Mouse (Mus musculus): ENCODE measurements around the gene Ndnf.

DNA sequence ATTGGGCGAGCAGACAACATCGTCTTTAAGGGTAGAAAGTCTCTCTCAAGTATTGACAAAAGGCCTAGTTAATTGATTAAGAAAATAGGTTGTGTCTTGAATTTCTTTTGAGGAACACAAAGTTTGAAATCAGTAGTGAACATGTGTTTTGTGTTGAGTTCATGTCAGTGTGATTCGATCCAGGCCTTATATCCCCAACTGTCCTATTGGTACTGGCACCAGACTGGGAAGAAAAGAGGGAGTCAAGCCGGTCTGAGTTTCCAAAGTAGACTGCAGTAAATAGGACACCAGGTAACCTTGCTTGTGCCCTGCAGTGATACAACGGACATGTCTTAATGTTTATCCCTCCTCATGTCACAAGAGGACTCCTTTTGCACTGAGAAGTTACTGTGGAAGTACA lies 87.8 kb downstream of the Ndnf start:
- TF ChIP-seq CTCF (IDR thresholded peaks at IDR 0.05 in 2 of 3, conservative IDR thresholded peaks at IDR 0.05 in 1 of 3; ENCODE audit: control insufficient read depth in 1 of 3, insufficient read depth in 1 of 3, low read depth in 2 of 3, low read length in 3 of 3, poor library complexity in 1 of 3, severe bottlenecking in 1 of 3) (no peak), CHD1 (IDR thresholded peaks at IDR 0.05; ENCODE audit: low read depth, low read length) (no peak), ZC3H11A (IDR thresholded peaks at IDR 0.05; ENCODE audit: low read depth, low read length) (no peak), POLR2AphosphoS5 (IDR thresholded peaks at IDR 0.05; ENCODE audit: borderline replicate concordance, low read depth, low read length) (no peak), POLR2A (IDR thresholded peaks at IDR 0.05; ENCODE audit: control insufficient read depth in 1 of 2, insufficient read depth in 1 of 2, low read depth in 1 of 2, low read length in 2 of 2, poor library complexity in 1 of 2) (no peak), UBTF (IDR thresholded peaks at IDR 0.05; ENCODE audit: borderline replicate concordance, insufficient read depth, low read depth, low read length) (no peak), NRF1 (IDR thresholded peaks at IDR 0.05; ENCODE audit: insufficient read depth, low read depth, low read length, poor library complexity, severe bottlenecking) (no peak)
